Mouse (Mus musculus) olfactory bulb, adult 2 months (tissue): Measurements from ENCODE around the gene H2-M5. TPM values are rescaled to one million over a fixed set of nuclear protein-coding genes. Genes with fewer than 3 reads are reported as not detected.

ENCODE experiments used
- H3K27ac ChIP-seq: fragments of 200-500 bp; 2 replicates; pipeline ENCODE4 v1.5.1; 2012; ENCODE audit warnings: low read depth, low read length; ENCODE audit not compliant: insufficient read depth
- H3K4me1 ChIP-seq: fragments of 200-500 bp; 2 replicates; pipeline ENCODE4 v1.6.1; 2012; ENCODE audit warnings: low read length; ENCODE audit not compliant: control insufficient read depth, insufficient read depth
- H3K4me3 ChIP-seq: fragments of 200-500 bp; 2 replicates; pipeline ENCODE4 v1.5.1; 2012; ENCODE audit warnings: mild to moderate bottlenecking, low read depth, low read length, moderate library complexity; ENCODE audit not compliant: insufficient read depth
- CTCF ChIP-seq: fragments of 200-500 bp; IDR thresholded peaks from 2 replicates; pipeline ENCODE4 v1.5.1; 2012; ENCODE audit warnings: low read depth, mild to moderate bottlenecking, low read length, moderate library complexity; ENCODE audit not compliant: insufficient read depth
- POLR2A ChIP-seq: fragments of 200-500 bp; IDR thresholded peaks from 2 replicates; pipeline ENCODE4 v1.6.1; 2012; ENCODE audit warnings: mild to moderate bottlenecking, low read depth, low read length, moderate library complexity; ENCODE audit not compliant: insufficient read depth
- WGBS: fragments of 180-500 bp; shearing (Covaris S2); methylation state at CpG from one replicate; pipeline ENCODE4 v1.1.7; 2018; 5-methylcytosine and 5-hydroxymethylcytosine counted together
- polyA plus RNA-seq: library from polyadenylated mRNA; stranded (reverse); fragments of >200 nt; gene quantifications from 2 replicates; pipeline ENCODE4 v1.2.4, GENCODE M21; 2012; ENCODE audit warnings: low replicate concordance; ENCODE audit not compliant: missing spikeins, insufficient read depth, insufficient read length

Gene H2-M5
- polyA plus RNA-seq, 1 experiment = not detected

DNA sequence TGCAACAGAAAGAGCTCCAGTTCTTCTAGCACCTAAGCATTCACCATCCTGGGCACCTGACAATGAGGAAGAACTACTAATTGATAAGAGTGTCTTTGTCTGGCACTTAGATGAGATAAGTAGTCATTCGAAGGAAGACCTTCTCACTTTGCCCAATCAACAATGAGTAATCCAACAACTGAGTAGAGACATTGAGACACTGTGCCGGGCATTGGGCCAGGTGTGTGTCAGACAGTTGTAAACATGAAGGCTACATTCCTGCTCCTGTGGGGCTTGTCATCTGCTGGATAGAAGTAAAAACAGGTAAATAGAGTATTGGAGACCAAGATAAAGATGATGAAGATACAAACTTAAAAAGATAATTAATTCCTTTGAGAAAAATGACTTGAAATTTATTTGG lies 51.3 kb downstream of the H2-M5 start:
- Histone ChIP-seq H3K4me3 (no peak overlapping the region), H3K27ac (no peak overlapping the region), H3K4me1 (peaks cover 6% of the 10 kb centered on the region)
- 84% methylated on average over 2 of the region's 2 CpGs for WGBS
- TF ChIP-seq POLR2A (no peak), CTCF (no peak)

Other genes with a start within 250 kb of the H2-M5 start
- gene H2-M10.5, start 216.6 kb downstream of the H2-M5 start, polyA plus RNA-seq = not detected in 2 replicates
- not detected in 2 replicates for gene H2-M10.6, start 177.4 kb downstream of the H2-M5 start, polyA plus RNA-seq
- not detected in 2 replicates for gene Trim26, start 152.4 kb downstream of the H2-M5 start, polyA plus RNA-seq
- not detected in 2 replicates for gene Trim15, start 122.3 kb downstream of the H2-M5 start, polyA plus RNA-seq
- not detected in 2 replicates for gene Trim10, start 120.0 kb downstream of the H2-M5 start, polyA plus RNA-seq
- gene Trim40, start 99.4 kb downstream of the H2-M5 start, polyA plus RNA-seq = not detected in 2 replicates
- gene Trim31, start 91.4 kb downstream of the H2-M5 start, polyA plus RNA-seq = not detected in 2 replicates
- gene Rnf39, start 46.6 kb downstream of the H2-M5 start, polyA plus RNA-seq = not detected in 2 replicates
- gene Ppp1r11, start 37.8 kb downstream of the H2-M5 start, polyA plus RNA-seq = not detected in 2 replicates
- gene Znrd1, start 31.0 kb downstream of the H2-M5 start, polyA plus RNA-seq = not detected in 2 replicates
- gene Znrd1as, start 30.9 kb downstream of the H2-M5 start, polyA plus RNA-seq = not detected in 2 replicates
- gene 2410137M14Rik, start 8.3 kb downstream of the H2-M5 start, polyA plus RNA-seq = not detected in 2 replicates
- not detected in 2 replicates for gene Zfp57, start 11.6 kb upstream of the H2-M5 start, polyA plus RNA-seq
- gene Mog, start 33.9 kb upstream of the H2-M5 start, polyA plus RNA-seq = not detected in 2 replicates
- gene Gabbr1, start 56.4 kb upstream of the H2-M5 start, polyA plus RNA-seq = 220 and 221 TPM in 2 replicates
- gene Olfr90, start 99.0 kb upstream of the H2-M5 start, polyA plus RNA-seq = not detected in 2 replicates
- gene Olfr91, start 108.7 kb upstream of the H2-M5 start, polyA plus RNA-seq = not detected in 2 replicates
- not detected in 2 replicates for gene Olfr92, start 130.6 kb upstream of the H2-M5 start, polyA plus RNA-seq
- gene Olfr93, start 172.0 kb upstream of the H2-M5 start, polyA plus RNA-seq = not detected in 2 replicates
- not detected in 2 replicates for gene Ubd, start 204.4 kb upstream of the H2-M5 start, polyA plus RNA-seq
- not detected in 2 replicates for gene Olfr94, start 211.5 kb upstream of the H2-M5 start, polyA plus RNA-seq
- gene Olfr95, start 223.6 kb upstream of the H2-M5 start, polyA plus RNA-seq = not detected in 2 replicates
- gene Olfr96, start 230.6 kb upstream of the H2-M5 start, polyA plus RNA-seq = not detected in 2 replicates
- gene Olfr97, start 247.8 kb upstream of the H2-M5 start, polyA plus RNA-seq = not detected in 2 replicates